Mouse (Mus musculus) forebrain, postnatal 0 days (tissue): ENCODE measurements around the gene Palmd. TPM values are rescaled to one million over a fixed set of nuclear protein-coding genes. Genes with fewer than 3 reads are reported as not detected.

Experiments used
- ATAC-seq: fragments of 200-750 bp; cut with Nextera tagmentation; 2 replicates; pipeline ENCODE4 v1.8.0; 2017; ENCODE audit warnings: mild to moderate bottlenecking, moderate library complexity
- DNase-seq: peaks from one replicate; pipeline ENCODE4 v3.0.0-alpha.2; 2015
- H3K27ac ChIP-seq: fragments of 300-500 bp; sonication (generic); 2 replicates; pipeline ENCODE4 v1.5.1; 2014; ENCODE audit warnings: low read depth, mild to moderate bottlenecking, antibody characterized with exemption, low read length, moderate library complexity, mixed read lengths
- H3K27me3 ChIP-seq: fragments of 300-500 bp; sonication (generic); 2 replicates; pipeline ENCODE4 v1.6.1; 2014; ENCODE audit warnings: mild to moderate bottlenecking, low read length, mixed read lengths; ENCODE audit not compliant: insufficient read depth
- H3K36me3 ChIP-seq: fragments of 300-500 bp; sonication (generic); 2 replicates; pipeline ENCODE4 v1.6.1; 2014; ENCODE audit warnings: mild to moderate bottlenecking, moderate library complexity; ENCODE audit not compliant: insufficient read depth
- H3K4me1 ChIP-seq: fragments of 300-500 bp; sonication (generic); 2 replicates; pipeline ENCODE4 v1.6.1; 2014; ENCODE audit warnings: antibody characterized with exemption; ENCODE audit not compliant: insufficient read depth
- H3K4me2 ChIP-seq: fragments of 300-500 bp; sonication (generic); 2 replicates; pipeline ENCODE4 v1.6.1; 2014; ENCODE audit warnings: low read depth, mild to moderate bottlenecking, moderate library complexity
- H3K4me3 ChIP-seq: fragments of 300-500 bp; sonication (generic); 2 replicates; pipeline ENCODE4 v1.5.1; 2014; ENCODE audit warnings: low read depth, low read length, mixed read lengths
- H3K9ac ChIP-seq: fragments of 300-500 bp; sonication (generic); 2 replicates; pipeline ENCODE4 v1.6.1; 2014; ENCODE audit warnings: mild to moderate bottlenecking
- H3K9me3 ChIP-seq: fragments of 300-500 bp; sonication (generic); 2 replicates; pipeline ENCODE4 v1.6.1; 2016; ENCODE audit warnings: low read length
- CTCF ChIP-seq: sonication (generic); IDR thresholded peaks from 2 replicates; pipeline ENCODE4 v1.5.1; 2016; ENCODE audit warnings: antibody characterized with exemption, control low read depth, low read depth
- WGBS: fragments of 180-500 bp; shearing (Covaris S2); extraction: QIAGEN DNeasy Blood & Tissue Kit; methylation state at CpG from one replicate; pipeline ENCODE4 v1.1.7; 2014; 5-methylcytosine and 5-hydroxymethylcytosine counted together
- polyA plus RNA-seq: library from polyadenylated mRNA; unstranded; fragments of >200 nt; fragmentation: Nextera tagmentation; extraction: Ambion mirVana; gene quantifications from 2 replicates; pipeline ENCODE4 v1.2.1, GENCODE M21; 2015
- total RNA-seq: library from RNA; depleted of rRNA; stranded (reverse); fragments of >200 nt; gene quantifications from 2 replicates; pipeline ENCODE4 v1.2.3, GENCODE M21; 2014

The Palmd gene
- total and polyA plus RNA-seq, 2 experiments from 2014 or later, result 6.9 to 11.7 TPM

- WGBS, result 91% methylated on average over 2 of the region's 2 CpGs
- no peak for ATAC-seq
- H3K9me3 ChIP-seq, result no peaks in the 10 kb centered on the region
Observed at GRCm38 (mm10) chr3:116991180-116991579, 22.4 kb upstream of the Palmd start.

GRCm38 (mm10) chr3:116988221-116988620, 19.4 kb upstream of the Palmd start:
- 43% methylated on average over 3 of the region's 3 CpGs for WGBS
- Histone ChIP-seq H3K9me3 (no peaks in the 10 kb centered on the region), H3K4me1 (no peaks in the 10 kb centered on the region), H3K4me2 (no peak overlapping the region), H3K4me3 (no peak overlapping the region), H3K9ac (no peak overlapping the region), H3K36me3 (no peaks in the 10 kb centered on the region), H3K27ac (no peak overlapping the region), H3K27me3 (no peaks in the 10 kb centered on the region)
- DNase-seq (no peak), ATAC-seq (no peak)
- TF ChIP-seq CTCF, result no peak

More at GRCm38 (mm10) chr3:116991180-116991579, 22.4 kb upstream of the Palmd start:
- no peaks in the 10 kb centered on the region for H3K27me3 ChIP-seq
- no peak for TF ChIP-seq CTCF
- H3K9ac ChIP-seq, result no peak overlapping the region
- no peaks in the 10 kb centered on the region for H3K4me1 ChIP-seq
- DNase-seq, result no peak
- no peaks in the 10 kb centered on the region for H3K36me3 ChIP-seq
- H3K4me3 ChIP-seq, result no peak overlapping the region
- H3K27ac ChIP-seq, result no peak overlapping the region
- no peak overlapping the region for H3K4me2 ChIP-seq

GRCm38 (mm10) chr3:116986451-116986850, 17.7 kb upstream of the Palmd start:
- DNase-seq (no peak), ATAC-seq (no peak)
- Histone ChIP-seq H3K4me1 (no peaks in the 10 kb centered on the region), H3K4me2 (no peak overlapping the region), H3K27ac (peak overlapping the region; percentile 67; the same call in 1 of the 2 replicates), H3K9me3 (no peaks in the 10 kb centered on the region), H3K27me3 (no peaks in the 10 kb centered on the region), H3K36me3 (no peaks in the 10 kb centered on the region), H3K9ac (no peak overlapping the region), H3K4me3 (no peak overlapping the region)
- 58% methylated on average over 2 of the region's 2 CpGs for WGBS
- no peak for TF ChIP-seq CTCF

- Histone ChIP-seq H3K9ac (no peak overlapping the region), H3K4me1 (no peaks in the 10 kb centered on the region), H3K27me3 (no peaks in the 10 kb centered on the region), H3K4me3 (no peak overlapping the region), H3K36me3 (no peaks in the 10 kb centered on the region), H3K27ac (peak overlapping the region; percentile 67; the same call in 1 of the 2 replicates), H3K9me3 (no peaks in the 10 kb centered on the region), H3K4me2 (no peak overlapping the region)
- no peak for TF ChIP-seq CTCF
- ATAC-seq (peak; percentile 67), DNase-seq (no peak)
- WGBS, result 19% methylated on average over 1 of the region's 1 CpGs
Observed at GRCm38 (mm10) chr3:116985741-116986140, 17.0 kb upstream of the Palmd start.

GRCm38 (mm10) chr3:116985042-116985455, 16.3 kb upstream of the Palmd start:
- ATAC-seq (peak; percentile 92), DNase-seq (peak; percentile 75)
- no peaks in the 10 kb centered on the region for H3K4me1 ChIP-seq
- no peak overlapping the region for H3K4me2 ChIP-seq
- H3K36me3 ChIP-seq, result no peaks in the 10 kb centered on the region
- no peaks in the 10 kb centered on the region for H3K9me3 ChIP-seq
- peak overlapping the region; percentile 67; the same call in 1 of the 2 replicates for H3K27ac ChIP-seq
- H3K4me3 ChIP-seq, result no peak overlapping the region
- no peaks in the 10 kb centered on the region for H3K27me3 ChIP-seq
- no peak overlapping the region for H3K9ac ChIP-seq
- TF ChIP-seq CTCF, result no peak
- WGBS, result 2% methylated on average over 1 of the region's 1 CpGs

- no peak for TF ChIP-seq CTCF
- 49% methylated on average over 9 of the region's 9 CpGs for WGBS
- no peaks in the 10 kb centered on the region for H3K36me3 ChIP-seq
- no peak overlapping the region for H3K27ac ChIP-seq
- H3K4me3 ChIP-seq, result no peak overlapping the region
- no peak overlapping the region for H3K9ac ChIP-seq
- H3K9me3 ChIP-seq, result peaks cover 5% of the 10 kb centered on the region; the same call in 1 of the 2 replicates
- DNase-seq (no peak), ATAC-seq (no peak)
- H3K4me1 ChIP-seq, result no peaks in the 10 kb centered on the region
- H3K4me2 ChIP-seq, result no peak overlapping the region
- H3K27me3 ChIP-seq, result no peaks in the 10 kb centered on the region
Observed at GRCm38 (mm10) chr3:116981811-116982575, 13.2 kb upstream of the Palmd start.

- H3K27ac ChIP-seq, result no peak overlapping the region
- no peak for TF ChIP-seq CTCF
- H3K4me2 ChIP-seq, result no peak overlapping the region
- H3K4me1 ChIP-seq, result no peaks in the 10 kb centered on the region; the same call in 1 of the 2 replicates
- H3K36me3 ChIP-seq, result no peaks in the 10 kb centered on the region
- ATAC-seq (no peak), DNase-seq (no peak)
- 63% methylated on average over 5 of the region's 5 CpGs for WGBS
- no peak overlapping the region for H3K9ac ChIP-seq
- H3K27me3 ChIP-seq, result no peaks in the 10 kb centered on the region
- no peaks in the 10 kb centered on the region for H3K9me3 ChIP-seq
- no peak overlapping the region for H3K4me3 ChIP-seq
Observed at GRCm38 (mm10) chr3:116969786-116970185, 999 bp upstream of the Palmd start.
